Mouse (Mus musculus): Measurements from ENCODE around the gene Wnt3a. TPM values are rescaled to one million over a fixed set of nuclear protein-coding genes. Genes with fewer than 3 reads are reported as not detected.
"Not testable (repeated sequence)": the region's sequence is repeated elsewhere in the genome, so short reads cannot be mapped to it uniquely, and the experiment has no call there.

Gene Wnt3a
- polyA plus RNA-seq, 1 experiment from 2014 or later: not detected

DNA sequence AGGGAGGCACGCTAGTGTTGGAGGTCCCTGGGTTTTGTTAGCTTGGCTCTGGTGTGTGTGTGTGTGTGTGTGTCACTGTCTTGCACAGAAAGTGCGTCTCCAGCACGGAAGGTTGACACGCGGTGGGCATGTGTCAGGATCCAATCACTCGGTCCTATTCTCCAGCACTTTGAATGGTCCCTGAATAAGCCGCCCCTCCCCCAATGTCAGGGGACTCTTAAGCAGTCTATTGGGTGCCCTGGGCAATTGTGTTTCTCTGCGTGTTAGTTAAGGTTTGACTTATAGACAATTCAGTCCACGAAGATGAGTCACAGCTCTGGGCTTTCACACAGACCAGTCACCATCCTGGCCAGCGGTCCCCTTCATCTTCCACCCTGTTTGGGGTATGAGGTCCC, 15.3 kb upstream of the Wnt3a start:
- Histone ChIP-seq H3K4me2 (replicated peaks; ENCODE audit: low read depth, low read length) (peak overlapping the region; percentile 93), H3K27me3 (ENCODE audit: control insufficient read depth, insufficient read depth, low read length) (0 out of 2 replicates have a peak, but pooled peaks cover 11% of the 10 kb centered on the region), H3K9ac (replicated peaks; ENCODE audit: low read depth, low read length) (peak overlapping the region; percentile 65; the same call in 1 of the 2 replicates), H3K36me3 (ENCODE audit: control insufficient read depth, insufficient read depth, low read length) (no peaks in the 10 kb centered on the region), H3K4me3 (ENCODE audit: low read depth, low read length) (peak overlapping the region; percentile 56), H3K9me3 (ENCODE audit: control insufficient read depth, low read depth, low read length) (no peaks in the 10 kb centered on the region), H3K4me1 (ENCODE audit: control insufficient read depth, insufficient read depth, low read length) (peaks cover 32% of the 10 kb centered on the region; the same call in 1 of the 2 replicates), H3K27ac (ENCODE audit: low read length) (no peak overlapping the region)
- no peak for ATAC-seq (ENCODE audit: insufficient number of reproducible peaks, insufficient read depth, low FRiP score, low read depth)
- WGBS: 9% methylated on average over 10 of the region's 10 CpGs

DNA sequence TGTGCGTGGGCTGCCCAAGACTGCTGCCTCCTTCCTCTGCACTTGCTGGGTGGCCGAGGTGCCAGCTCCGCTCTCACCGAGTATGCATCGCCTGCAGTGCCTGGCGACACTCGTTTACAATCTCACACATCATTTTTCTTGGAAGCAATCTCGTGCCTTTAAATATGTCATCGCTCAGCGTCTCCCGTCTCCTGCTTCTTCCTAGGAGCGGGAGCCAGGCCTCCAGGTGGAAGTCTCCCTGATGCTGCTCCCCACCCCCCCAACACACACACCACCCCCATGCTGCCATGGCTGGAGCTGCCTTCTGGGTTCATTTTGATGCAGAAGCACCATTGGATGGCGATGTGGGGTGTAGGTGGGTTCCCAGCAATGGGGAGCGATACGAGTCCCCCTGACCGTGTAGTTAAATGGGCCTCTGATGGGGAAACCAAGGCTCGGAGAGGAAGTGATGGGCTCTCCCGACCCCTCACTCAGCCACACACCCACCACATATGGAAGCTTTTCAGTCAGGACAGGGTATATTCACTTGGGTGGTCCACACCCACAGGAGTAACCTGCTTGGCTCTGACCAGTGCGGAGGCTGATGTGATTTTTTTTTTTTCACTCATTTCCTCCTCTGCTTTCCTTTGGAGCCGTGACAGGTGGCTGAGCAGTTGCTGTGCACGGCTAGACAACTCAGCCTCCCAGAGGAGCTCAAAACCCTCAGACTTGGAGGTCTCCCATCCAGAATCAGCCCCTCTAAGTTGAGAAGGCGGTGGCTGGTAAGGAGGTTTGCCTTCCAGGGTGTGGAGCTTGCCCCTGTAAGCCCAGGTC, 14.7 kb upstream of the Wnt3a start:
- H3K4me2 ChIP-seq (replicated peaks; ENCODE audit: low read depth, low read length): no peak overlapping the region
- no peak overlapping the region for H3K9ac ChIP-seq (replicated peaks; ENCODE audit: low read depth, low read length)
- H3K4me1 ChIP-seq (ENCODE audit: control insufficient read depth, insufficient read depth, low read length): peaks cover 32% of the 10 kb centered on the region; the same call in 1 of the 2 replicates
- ATAC-seq (ENCODE audit: insufficient number of reproducible peaks, insufficient read depth, low FRiP score, low read depth): no peak
- H3K4me3 ChIP-seq (ENCODE audit: low read depth, low read length): no peak overlapping the region
- H3K9me3 ChIP-seq (ENCODE audit: control insufficient read depth, low read depth, low read length): no peaks in the 10 kb centered on the region
- 38% methylated on average over 22 of the region's 22 CpGs for WGBS
- 0 out of 2 replicates have a peak, but pooled peaks cover 11% of the 10 kb centered on the region for H3K27me3 ChIP-seq (ENCODE audit: control insufficient read depth, insufficient read depth, low read length)
- no peaks in the 10 kb centered on the region for H3K36me3 ChIP-seq (ENCODE audit: control insufficient read depth, insufficient read depth, low read length)
- H3K27ac ChIP-seq (ENCODE audit: low read length): no peak overlapping the region

DNA sequence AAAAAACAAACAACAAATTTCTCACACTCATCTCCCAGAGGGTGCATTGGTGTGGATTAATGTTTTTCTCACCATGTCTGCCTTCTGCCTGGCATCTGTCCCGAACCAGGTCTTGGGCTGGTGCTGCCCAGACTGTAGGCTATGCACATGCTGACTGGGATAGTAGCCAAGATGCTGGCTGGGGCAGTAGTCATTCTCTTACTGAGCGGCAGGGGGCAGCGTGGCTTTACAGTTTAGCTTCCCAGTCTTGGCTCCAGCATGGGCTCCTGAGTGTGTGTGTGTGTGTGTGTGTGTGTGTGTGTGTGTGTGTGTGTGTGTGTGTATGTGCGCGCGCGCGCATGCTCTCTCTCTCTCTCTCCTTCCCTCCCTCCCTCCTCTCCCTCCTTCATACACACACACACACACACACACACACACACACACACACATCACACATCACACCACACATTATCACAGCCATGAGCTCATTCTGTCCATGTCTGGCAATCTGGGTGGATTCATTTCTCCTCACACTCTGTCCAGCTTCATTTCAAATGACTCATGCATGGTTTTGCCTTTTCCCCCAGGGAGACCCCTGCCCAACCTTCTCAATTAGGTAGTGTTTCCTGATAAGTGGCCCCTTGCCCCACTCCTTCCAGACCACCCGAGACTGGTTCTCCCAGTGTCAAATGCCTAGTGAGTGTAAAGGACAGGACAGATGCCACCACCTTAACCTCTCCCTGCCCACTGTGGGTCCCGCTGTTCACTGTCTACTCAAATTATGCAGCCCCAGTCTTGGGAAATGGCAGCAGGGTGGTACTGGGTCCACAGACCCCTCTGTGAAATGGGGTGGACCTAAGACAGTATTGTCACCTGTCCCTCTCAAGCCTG, 12.4 kb upstream of the Wnt3a start:
- no peak overlapping the region for H3K9ac ChIP-seq (replicated peaks; ENCODE audit: low read depth, low read length)
- no peaks in the 10 kb centered on the region for H3K36me3 ChIP-seq (ENCODE audit: control insufficient read depth, insufficient read depth, low read length)
- 0 out of 2 replicates have a peak, but pooled peaks cover 11% of the 10 kb centered on the region for H3K27me3 ChIP-seq (ENCODE audit: control insufficient read depth, insufficient read depth, low read length)
- WGBS: 31% methylated on average over 5 of the region's 10 CpGs
- H3K4me3 ChIP-seq (ENCODE audit: low read depth, low read length): no peak overlapping the region
- ATAC-seq (ENCODE audit: insufficient number of reproducible peaks, insufficient read depth, low FRiP score, low read depth): no peak; the same call in 1 of the 2 replicates
- peaks cover 11% of the 10 kb centered on the region; the same call in 1 of the 2 replicates for H3K4me1 ChIP-seq (ENCODE audit: control insufficient read depth, insufficient read depth, low read length)
- no peak overlapping the region for H3K4me2 ChIP-seq (replicated peaks; ENCODE audit: low read depth, low read length)
- H3K27ac ChIP-seq (ENCODE audit: low read length): no peak overlapping the region
- no peaks in the 10 kb centered on the region for H3K9me3 ChIP-seq (ENCODE audit: control insufficient read depth, low read depth, low read length)

DNA sequence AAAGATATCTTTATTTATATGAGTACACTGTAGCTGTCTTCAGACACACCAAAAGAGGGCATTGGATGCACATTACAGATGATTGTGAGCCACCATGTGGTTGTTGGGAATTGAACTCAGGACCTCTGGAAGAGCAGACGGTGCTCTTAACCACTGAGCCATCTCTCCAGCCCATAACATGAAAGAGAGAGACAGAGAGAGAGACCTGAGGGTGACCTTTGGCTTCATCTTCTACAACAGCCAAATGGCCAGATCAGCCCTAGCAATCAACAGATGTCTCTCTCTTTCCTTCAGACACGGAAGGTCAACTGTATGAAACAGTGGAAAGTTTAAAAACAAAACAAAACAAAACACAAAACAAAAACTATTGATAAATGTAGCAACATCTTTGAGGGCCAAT, 10.5 kb upstream of the Wnt3a start:
- H3K36me3 ChIP-seq (ENCODE audit: control insufficient read depth, insufficient read depth, low read length); H3K9ac ChIP-seq (replicated peaks; ENCODE audit: low read depth, low read length); H3K9me3 ChIP-seq (ENCODE audit: control insufficient read depth, low read depth, low read length); H3K27ac ChIP-seq (ENCODE audit: low read length); H3K4me2 ChIP-seq (replicated peaks; ENCODE audit: low read depth, low read length); H3K4me1 ChIP-seq (ENCODE audit: control insufficient read depth, insufficient read depth, low read length); ATAC-seq (ENCODE audit: insufficient number of reproducible peaks, insufficient read depth, low FRiP score, low read depth); H3K4me3 ChIP-seq (ENCODE audit: low read depth, low read length): not testable (repeated sequence)
- 0 out of 2 replicates have a peak, but pooled peaks cover 11% of the 10 kb centered on the region for H3K27me3 ChIP-seq (ENCODE audit: control insufficient read depth, insufficient read depth, low read length)
- 51% methylated on average over 2 of the region's 2 CpGs for WGBS

DNA sequence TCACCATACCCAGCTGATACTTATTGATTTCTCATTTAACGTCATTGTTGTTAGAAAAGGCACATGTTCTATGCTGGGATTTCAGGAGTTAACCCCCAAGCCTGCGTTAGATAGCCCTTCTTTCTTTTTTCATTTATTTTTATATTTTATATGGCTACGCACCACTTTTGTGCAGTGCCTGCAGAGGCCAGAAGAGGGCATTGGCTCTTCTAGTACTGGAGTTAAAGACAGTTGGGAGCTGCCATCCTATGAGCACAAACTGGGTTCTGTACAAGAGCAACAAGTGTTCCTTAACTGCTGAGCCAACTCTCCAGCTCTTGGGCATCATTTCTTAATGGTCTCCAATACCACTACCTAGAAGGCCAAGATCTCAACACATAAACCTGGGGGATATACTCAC, 9.6 kb upstream of the Wnt3a start:
- Histone ChIP-seq H3K4me1 (ENCODE audit: control insufficient read depth, insufficient read depth, low read length) (no peaks in the 10 kb centered on the region), H3K4me2 (replicated peaks; ENCODE audit: low read depth, low read length) (no peak overlapping the region), H3K4me3 (ENCODE audit: low read depth, low read length) (no peak overlapping the region), H3K27ac (ENCODE audit: low read length) (no peak overlapping the region), H3K9me3 (ENCODE audit: control insufficient read depth, low read depth, low read length) (no peaks in the 10 kb centered on the region), H3K9ac (replicated peaks; ENCODE audit: low read depth, low read length) (no peak overlapping the region), H3K36me3 (ENCODE audit: control insufficient read depth, insufficient read depth, low read length) (no peaks in the 10 kb centered on the region), H3K27me3 (ENCODE audit: control insufficient read depth, insufficient read depth, low read length) (0 out of 2 replicates have a peak, but pooled peaks cover 10% of the 10 kb centered on the region)
- no peak for ATAC-seq (ENCODE audit: insufficient number of reproducible peaks, insufficient read depth, low FRiP score, low read depth)
- WGBS: 16% methylated on average over 3 of the region's 3 CpGs

DNA sequence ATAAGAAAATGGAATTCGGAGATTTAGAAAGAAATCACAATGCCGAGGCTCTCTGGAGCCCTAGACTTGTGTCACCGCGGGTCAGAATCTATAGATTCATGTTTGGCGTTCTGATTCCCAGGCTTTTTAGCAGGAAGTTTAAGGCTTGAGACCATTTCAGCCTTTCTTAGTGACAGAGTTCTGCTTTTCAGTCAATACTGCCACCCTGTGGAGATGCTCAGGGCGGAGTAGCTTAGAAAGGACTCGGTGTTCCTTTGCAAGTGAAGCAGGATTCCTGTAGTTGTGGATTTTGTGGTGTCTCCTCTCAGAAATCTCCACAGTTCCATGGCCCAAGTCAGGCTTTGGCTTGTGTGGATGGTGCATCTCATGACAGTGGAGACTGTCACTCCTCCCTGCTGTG, 7.4 kb upstream of the Wnt3a start:
- no peaks in the 10 kb centered on the region for H3K9me3 ChIP-seq (ENCODE audit: control insufficient read depth, low read depth, low read length)
- no peak overlapping the region for H3K9ac ChIP-seq (replicated peaks; ENCODE audit: low read depth, low read length)
- no peak overlapping the region for H3K27ac ChIP-seq (ENCODE audit: low read length)
- no peak for ATAC-seq (ENCODE audit: insufficient number of reproducible peaks, insufficient read depth, low FRiP score, low read depth)
- H3K4me1 ChIP-seq (ENCODE audit: control insufficient read depth, insufficient read depth, low read length): no peaks in the 10 kb centered on the region
- no peak overlapping the region for H3K4me2 ChIP-seq (replicated peaks; ENCODE audit: low read depth, low read length)
- H3K4me3 ChIP-seq (ENCODE audit: low read depth, low read length): no peak overlapping the region
- H3K36me3 ChIP-seq (ENCODE audit: control insufficient read depth, insufficient read depth, low read length): no peaks in the 10 kb centered on the region
- WGBS: 16% methylated on average over 7 of the region's 7 CpGs
- H3K27me3 ChIP-seq (ENCODE audit: control insufficient read depth, insufficient read depth, low read length): peaks cover 5% of the 10 kb centered on the region; the same call in 1 of the 2 replicates

DNA sequence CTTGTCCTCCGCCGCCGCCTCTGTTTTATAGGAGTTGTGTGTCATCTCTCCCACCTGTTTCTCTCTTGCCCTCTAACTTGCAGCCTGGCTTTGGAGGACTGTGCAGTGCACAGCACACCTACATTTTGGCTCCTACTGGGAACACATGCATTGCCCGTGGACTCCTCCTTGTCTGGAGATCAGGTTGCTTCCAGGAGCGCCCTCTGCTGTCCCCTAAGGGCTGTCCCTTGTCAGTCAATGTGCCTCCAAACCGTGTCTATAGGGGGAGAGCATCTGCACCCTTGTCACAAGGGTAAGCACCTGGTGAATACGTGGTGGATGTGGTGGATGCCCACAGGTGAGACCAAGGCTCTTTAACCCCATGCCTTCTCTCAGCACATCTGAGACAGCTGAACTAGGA, 3.1 kb upstream of the Wnt3a start:
- Histone ChIP-seq H3K4me1 (ENCODE audit: control insufficient read depth, insufficient read depth, low read length) (peaks cover 4% of the 10 kb centered on the region; the same call in 1 of the 2 replicates), H3K4me2 (replicated peaks; ENCODE audit: low read depth, low read length) (no peak overlapping the region), H3K27me3 (ENCODE audit: control insufficient read depth, insufficient read depth, low read length) (peaks cover 46% of the 10 kb centered on the region), H3K4me3 (ENCODE audit: low read depth, low read length) (no peak overlapping the region), H3K27ac (ENCODE audit: low read length) (no peak overlapping the region), H3K9me3 (ENCODE audit: control insufficient read depth, low read depth, low read length) (no peaks in the 10 kb centered on the region), H3K36me3 (ENCODE audit: control insufficient read depth, insufficient read depth, low read length) (no peaks in the 10 kb centered on the region), H3K9ac (replicated peaks; ENCODE audit: low read depth, low read length) (no peak overlapping the region)
- no peak for ATAC-seq (ENCODE audit: insufficient number of reproducible peaks, insufficient read depth, low FRiP score, low read depth)
- WGBS: 24% methylated on average over 7 of the region's 7 CpGs

DNA sequence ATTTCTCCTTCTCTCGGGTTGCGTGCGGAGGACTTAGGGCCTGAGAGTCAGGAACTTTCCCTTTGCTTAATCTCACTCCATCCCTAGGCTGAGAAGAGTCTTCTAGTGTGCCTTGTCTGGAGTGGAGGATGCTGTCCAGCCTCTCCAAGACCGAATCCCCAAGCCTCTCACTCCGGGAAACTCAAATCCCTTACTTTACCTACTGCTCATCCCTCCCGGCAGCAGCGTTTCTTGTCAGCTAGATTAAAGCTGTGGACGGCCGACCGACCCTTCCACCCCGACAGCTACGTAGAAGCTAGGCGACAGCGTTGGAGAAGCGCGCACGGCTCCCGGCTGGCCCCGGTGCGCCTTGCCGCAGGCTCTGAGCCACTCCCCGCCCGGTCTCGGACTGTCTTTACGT, 846 bp downstream of the Wnt3a start:
- Histone ChIP-seq H3K4me2 (replicated peaks; ENCODE audit: low read depth, low read length) (no peak overlapping the region), H3K27ac (ENCODE audit: low read length) (no peak overlapping the region), H3K4me3 (ENCODE audit: low read depth, low read length) (peak overlapping the region; percentile 28; the same call in 1 of the 2 replicates), H3K4me1 (ENCODE audit: control insufficient read depth, insufficient read depth, low read length) (peaks cover 4% of the 10 kb centered on the region; the same call in 1 of the 2 replicates), H3K9me3 (ENCODE audit: control insufficient read depth, low read depth, low read length) (no peaks in the 10 kb centered on the region), H3K9ac (replicated peaks; ENCODE audit: low read depth, low read length) (no peak overlapping the region), H3K36me3 (ENCODE audit: control insufficient read depth, insufficient read depth, low read length) (no peaks in the 10 kb centered on the region), H3K27me3 (ENCODE audit: control insufficient read depth, insufficient read depth, low read length) (peaks cover 70% of the 10 kb centered on the region)
- WGBS: 1% methylated on average over 25 of the region's 25 CpGs
- no peak for ATAC-seq (ENCODE audit: insufficient number of reproducible peaks, insufficient read depth, low FRiP score, low read depth)
